Mouse (Mus musculus) CH12.LX (cell line): ENCODE results near the gene Fmo1. TPM values are rescaled to one million over a fixed set of nuclear protein-coding genes. Genes with fewer than 3 reads are reported as not detected.

Experiments used
- DNase-seq: peaks from one replicate; pipeline ENCODE4 v3.0.0-alpha.2; 2013; ENCODE audit errors: extremely low read depth
- H3K27ac ChIP-seq: 2 replicates; pipeline ENCODE4 v1.5.1; 2012; ENCODE audit warnings: low read depth, mild to moderate bottlenecking, control low read depth, moderate library complexity; ENCODE audit not compliant: insufficient read depth
- H3K27me3 ChIP-seq: replicated peaks from 2 replicates; pipeline ENCODE3; 2012; ENCODE audit warnings: inconsistent platforms
- H3K36me3 ChIP-seq, 2 experiments: replicated peaks in 1 of 2; 2 replicates each; pipeline versions ENCODE3 to v1.6.1; 2012; ENCODE audit warnings: inconsistent platforms in 1 of 2, low read length in 1 of 2, mild to moderate bottlenecking in 1 of 2, mixed read lengths in 1 of 2, moderate library complexity in 1 of 2; ENCODE audit not compliant: control insufficient read depth in 1 of 2, insufficient read depth in 1 of 2
- H3K4me1 ChIP-seq, 2 experiments: 2 replicates each; pipeline ENCODE4 v1.6.1; 2012; ENCODE audit warnings: inconsistent platforms in 1 of 2, moderate library complexity in 1 of 2; ENCODE audit not compliant: insufficient read depth in 2 of 2, control insufficient read depth in 1 of 2
- H3K4me2 ChIP-seq: 2 replicates; pipeline ENCODE4 v1.6.1; 2012; ENCODE audit warnings: low read depth, mild to moderate bottlenecking, control low read depth; ENCODE audit not compliant: poor library complexity, insufficient read depth, severe bottlenecking
- H3K4me3 ChIP-seq, 3 experiments: fragments of 150-350 bp in 1 of 3; sonication (generic) in 1 of 3; replicated peaks in 1 of 3; 2 replicates each; pipeline versions ENCODE3 to v1.5.1; 2011 to 2012; ENCODE audit warnings: low read depth in 2 of 3, low read length in 2 of 3, mild to moderate bottlenecking in 2 of 3, moderate library complexity in 2 of 3, control low read depth in 1 of 3, improper control_type of control experiment in 1 of 3, inconsistent platforms in 1 of 3, mixed read lengths in 1 of 3; ENCODE audit not compliant: poor library complexity in 1 of 3
- H3K79me2 ChIP-seq: replicated peaks from 2 replicates; pipeline ENCODE4 v1.6.1; 2012; ENCODE audit warnings: mild to moderate bottlenecking, moderate library complexity; ENCODE audit not compliant: control insufficient read depth, poor library complexity, insufficient read depth, severe bottlenecking; ENCODE audit errors: extremely low read depth
- H3K9ac ChIP-seq: 2 replicates; pipeline ENCODE4 v1.6.1; 2012; ENCODE audit warnings: low read depth, mild to moderate bottlenecking, control low read depth, moderate library complexity; ENCODE audit not compliant: insufficient read depth
- H3K9me3 ChIP-seq: replicated peaks from 2 replicates; pipeline ENCODE3; 2012; ENCODE audit warnings: low read length, inconsistent platforms, mixed read lengths
- BHLHE40 ChIP-seq: IDR thresholded peaks from 2 replicates; pipeline ENCODE4 v1.6.1; 2011; ENCODE audit warnings: mild to moderate bottlenecking, low read depth, low read length, improper control_type of control experiment
- CHD2 ChIP-seq: IDR thresholded peaks from 2 replicates; pipeline ENCODE4 v1.6.1; 2011; ENCODE audit warnings: low read length, improper control_type of control experiment
- CTCF ChIP-seq, 2 experiments: IDR thresholded peaks in 1 of 2; conservative IDR thresholded peaks in 1 of 2; 2 replicates each; pipeline ENCODE4 v1.5.1; 2011 to 2012; ENCODE audit warnings: low read depth in 2 of 2, low read length in 2 of 2, improper control_type of control experiment in 1 of 2, inconsistent platforms in 1 of 2, mild to moderate bottlenecking in 1 of 2, moderate library complexity in 1 of 2
- ELF1 ChIP-seq: IDR thresholded peaks from 2 replicates; pipeline ENCODE4 v1.6.1; 2014; ENCODE audit warnings: low read depth, mild to moderate bottlenecking, inconsistent platforms, low read length, improper control_type of control experiment
- ETS1 ChIP-seq: conservative IDR thresholded peaks from 2 replicates; pipeline ENCODE4 v1.6.1; 2012; ENCODE audit warnings: low read depth, mild to moderate bottlenecking, inconsistent platforms, low read length, improper control_type of control experiment, moderate library complexity
- GABPA ChIP-seq: IDR thresholded peaks from 2 replicates; pipeline ENCODE4 v1.6.1; 2012; ENCODE audit warnings: low read depth, low read length, improper control_type of control experiment, inconsistent platforms; ENCODE audit not compliant: insufficient replicate concordance
- IRF4 ChIP-seq: IDR thresholded peaks from 2 replicates; pipeline ENCODE4 v1.6.1; 2014; ENCODE audit warnings: low read depth, mild to moderate bottlenecking, inconsistent platforms, low read length, improper control_type of control experiment
- JUN ChIP-seq: IDR thresholded peaks from 2 replicates; pipeline ENCODE4 v1.6.1; 2011; ENCODE audit warnings: low read depth, mild to moderate bottlenecking, low read length, improper control_type of control experiment, moderate library complexity; ENCODE audit not compliant: insufficient read depth
- JUND ChIP-seq: conservative IDR thresholded peaks from 2 replicates; pipeline ENCODE4 v1.6.1; 2011; ENCODE audit warnings: low read depth, low read length, improper control_type of control experiment
- KAT2A ChIP-seq: IDR thresholded peaks from 2 replicates; pipeline ENCODE4 v1.6.1; 2012; ENCODE audit warnings: low read length, improper control_type of control experiment, inconsistent platforms; ENCODE audit not compliant: insufficient replicate concordance
- MXI1 ChIP-seq: IDR thresholded peaks from 2 replicates; pipeline ENCODE4 v1.6.1; 2011; ENCODE audit warnings: mild to moderate bottlenecking, low read depth, low read length, improper control_type of control experiment
- PAX5 ChIP-seq: IDR thresholded peaks from 2 replicates; pipeline ENCODE4 v1.6.1; 2012; ENCODE audit warnings: low read length, inconsistent platforms, mixed read lengths
- POLR2A ChIP-seq: IDR thresholded peaks from 2 replicates; pipeline ENCODE4 v1.6.1; 2011; ENCODE audit warnings: low read depth, mild to moderate bottlenecking, improper control_type of control experiment, low read length
- POLR2AphosphoS2 ChIP-seq: IDR thresholded peaks from 2 replicates; pipeline ENCODE4 v1.6.1; 2011; ENCODE audit warnings: low read depth, low read length, improper control_type of control experiment
- RCOR1 ChIP-seq: conservative IDR thresholded peaks from 2 replicates; pipeline ENCODE4 v1.6.1; 2012; ENCODE audit warnings: low read depth, mild to moderate bottlenecking, inconsistent platforms, low read length, improper control_type of control experiment
- SIN3A ChIP-seq: IDR thresholded peaks from 2 replicates; pipeline ENCODE4 v1.6.1; 2012; ENCODE audit warnings: low read length, improper control_type of control experiment, inconsistent platforms
- UBTF ChIP-seq: IDR thresholded peaks from 2 replicates; pipeline ENCODE4 v1.6.1; 2012; ENCODE audit warnings: low read depth, mild to moderate bottlenecking, inconsistent platforms, low read length, improper control_type of control experiment, moderate library complexity
- USF1 ChIP-seq: IDR thresholded peaks from 2 replicates; pipeline ENCODE4 v1.6.1; 2014; ENCODE audit warnings: low read depth, mild to moderate bottlenecking, inconsistent platforms, low read length, improper control_type of control experiment
- USF2 ChIP-seq: conservative IDR thresholded peaks from 2 replicates; pipeline ENCODE4 v1.6.1; 2011; ENCODE audit warnings: low read depth, low read length, improper control_type of control experiment
- ZNF384 ChIP-seq: IDR thresholded peaks from 2 replicates; pipeline ENCODE4 v1.6.1; 2012; ENCODE audit warnings: low read depth, low read length, improper control_type of control experiment, inconsistent platforms
- dilution Hi-C: fragments of 300-500 bp; cut with MboI; formaldehyde crosslinking; loops from 2 replicates; pipeline ENCODE4 v1.14.3; 2020; ENCODE audit warnings: low sequenced_read_pairs; ENCODE audit not compliant: extremely low pct_unique_long_range_greater_than_20kb, extremely low pct_ligation_motif_present
- in situ Hi-C: fragments of 300-500 bp; cut with MboI; formaldehyde crosslinking; loops from 3 replicates; pipeline ENCODE4 v1.14.3; 2019; ENCODE audit warnings: low sequenced_read_pairs, low pct_ligation_motif_present, low pct_unique_long_range_greater_than_20kb, mixed read lengths
- polyA plus RNA-seq: library from polyadenylated mRNA; unstranded; fragments of >175 nt; gene quantifications from 2 replicates; pipeline ENCODE4 v1.2.1, GENCODE M21; 2012; ENCODE audit warnings: low read depth; ENCODE audit not compliant: insufficient read length
- total RNA-seq, 2 experiments: library from RNA; depleted of rRNA; stranded (reverse); fragments of 300-350 nt in 1 of 2; fragments of >200 nt in 1 of 2; gene quantifications; 2 replicates each; pipeline ENCODE4 v1.2.3; 2012 to 2014

The Fmo1 gene
- total and polyA plus RNA-seq, 3 experiments = not detected

- no peaks in the 10 kb centered on the region for H3K27me3 ChIP-seq
- no peak overlapping the region for H3K4me3 ChIP-seq
- in situ Hi-C loops = no loop called here
- no peaks in the 10 kb centered on the region for H3K4me1 ChIP-seq
- dilution Hi-C loops = no loop called here
- no peak for DNase-seq
- H3K27ac ChIP-seq = no peak overlapping the region
- TF ChIP-seq ZNF384 = no peak
- no peaks in the 10 kb centered on the region for H3K79me2 ChIP-seq
- no peak overlapping the region for H3K4me2 ChIP-seq
- H3K9ac ChIP-seq = no peak overlapping the region
- no peaks in the 10 kb centered on the region for H3K9me3 ChIP-seq
- no peaks in the 10 kb centered on the region for H3K36me3 ChIP-seq
These were observed 34.4 kb downstream of the Fmo1 start for GRCm38 (mm10) chr1:162831838-162832573.

- no peak overlapping the region for H3K4me2 ChIP-seq
- H3K9ac ChIP-seq = no peak overlapping the region
- in situ Hi-C loops (no loop called here), dilution Hi-C loops (no loop called here)
- H3K36me3 ChIP-seq = no peaks in the 10 kb centered on the region
- H3K9me3 ChIP-seq = no peaks in the 10 kb centered on the region
- H3K27me3 ChIP-seq = no peaks in the 10 kb centered on the region
- H3K27ac ChIP-seq = no peak overlapping the region
- H3K79me2 ChIP-seq = no peaks in the 10 kb centered on the region
- DNase-seq = no peak
- TF ChIP-seq POLR2A (no peak), RCOR1 (no peak), CHD2 (no peak), USF1 (no peak), ELF1 (no peak), CTCF (conservative IDR thresholded peaks at IDR 0.05 in 1 of 2, IDR thresholded peaks at IDR 0.05 in 1 of 2; ENCODE audit: low read depth in 2 of 2, low read length in 2 of 2) (no peak), KAT2A (no peak), MXI1 (no peak), ZNF384 (no peak), BHLHE40 (no peak), ETS1 (no peak), USF2 (no peak), SIN3A (no peak), IRF4 (no peak), JUND (no peak), UBTF (no peak), PAX5 (no peak), JUN (no peak), POLR2AphosphoS2 (no peak), GABPA (no peak)
- 0 out of 4 replicates have a peak, but pooled peaks cover 0 to 4% of the 10 kb centered on the region in 2 experiments for H3K4me1 ChIP-seq
- no peak overlapping the region for H3K4me3 ChIP-seq
These were observed 47.1 kb downstream of the Fmo1 start for GRCm38 (mm10) chr1:162819280-162819679.
